Mouse (Mus musculus) embryo, embryonic 10.5 days (tissue): ENCODE measurements at regions not wholly inside any gene's neighbourhood (a gene's known extent, or its start where the extent isn't known, plus 50 kb on each side); places are given as distances from the start of the nearest gene placed in this dataset.

Source experiments
- DNase-seq: peaks from one replicate; pipeline ENCODE4 v3.0.0-alpha.2; 2015; ENCODE audit warnings: low spot score

GRCm38 (mm10) chr9:98690839-98691516 is 89.5 kb upstream of the Mrps22 start:
- peak; percentile 51 for DNase-seq

GRCm38 (mm10) chr9:98685548-98685947 is 84.1 kb upstream of the Mrps22 start:
- no peak for DNase-seq

GRCm38 (mm10) chr9:98684336-98684735 is 82.9 kb upstream of the Mrps22 start:
- DNase-seq, result no peak

GRCm38 (mm10) chr9:98675612-98676011 is 74.2 kb upstream of the Mrps22 start:
- no peak for DNase-seq

- DNase-seq, result no peak
These were observed 72.1 kb upstream of the Mrps22 start for GRCm38 (mm10) chr9:98673461-98674114.

- DNase-seq, result no peak
These were observed 70.9 kb upstream of the Mrps22 start for GRCm38 (mm10) chr9:98672361-98672760.

GRCm38 (mm10) chr9:98668423-98669330 is 67.2 kb upstream of the Mrps22 start:
- DNase-seq, result no peak

GRCm38 (mm10) chr9:98667072-98667471 is 65.6 kb upstream of the Mrps22 start:
- no peak for DNase-seq

GRCm38 (mm10) chr9:98663011-98663410 is 61.6 kb upstream of the Mrps22 start:
- peak; percentile 35 for DNase-seq

- no peak for DNase-seq
These were observed 50.2 kb upstream of the Mrps22 start for GRCm38 (mm10) chr9:98651681-98652080.
